Mouse (Mus musculus): ENCODE data around the gene Gprc6a. TPM values are rescaled to one million over a fixed set of nuclear protein-coding genes. Genes with fewer than 3 reads are reported as not detected.

Gene Gprc6a
- not detected for total RNA-seq (2021)

GRCm38 (mm10) chr10:51631411-51632136 is at the start of gene Gprc6a:
TSS of gene Gprc6a (minus strand) at chr10:51631461.
- DNase-seq (ENCODE audit: low spot score): no peak
- intact Hi-C loops (cut with DNase I): no loop called here

GRCm38 (mm10) chr10:51678251-51678639 is 47.0 kb upstream of the Gprc6a start:
- DNase-seq (ENCODE audit: low spot score): no peak
- intact Hi-C loops (cut with DNase I): no loop called here

GRCm38 (mm10) chr10:51677548-51678250 is 46.4 kb upstream of the Gprc6a start, which contains the start of gene Rfx6:
TSS of gene Rfx6 (plus strand) at chr10:51677756.
- intact Hi-C loops (cut with DNase I): no loop called here
- no peak for DNase-seq (ENCODE audit: low spot score)

- no peak for DNase-seq (ENCODE audit: low spot score)
- intact Hi-C loops (cut with DNase I): no loop called here
These were observed 41.0 kb upstream of the Gprc6a start for GRCm38 (mm10) chr10:51672082-51672779.

- intact Hi-C loops (cut with DNase I): no loop called here
- DNase-seq (ENCODE audit: low spot score): no peak
These were observed 40.3 kb upstream of the Gprc6a start for GRCm38 (mm10) chr10:51671583-51671982.

DNA sequence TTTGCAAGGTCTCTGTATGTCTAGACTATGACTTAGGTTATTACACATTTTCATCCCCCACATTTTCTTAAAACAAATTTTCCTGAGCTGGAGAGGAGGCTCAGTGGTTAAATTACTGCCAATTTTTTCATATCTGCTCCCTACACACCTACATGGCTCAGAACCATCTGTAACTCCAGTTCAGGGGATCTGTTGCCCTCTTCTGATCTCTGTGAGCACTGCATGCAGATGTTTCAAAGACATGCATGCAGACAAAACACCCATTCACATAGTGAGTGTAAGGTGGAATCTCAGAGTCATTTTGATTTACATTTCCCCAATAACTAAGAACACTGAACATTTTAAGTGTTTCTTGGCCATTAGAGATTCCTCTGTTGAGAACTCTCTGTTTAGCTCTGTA is 38.1 kb upstream of the Gprc6a start:
- intact Hi-C loops (cut with DNase I): no loop called here
- no peak for DNase-seq (ENCODE audit: low spot score)

GRCm38 (mm10) chr10:51657324-51657723 is 26.1 kb upstream of the Gprc6a start:
- intact Hi-C loops (cut with DNase I): loop anchor here (5.0 to 10.0 kb wide), 2 partner anchors 63 to 105 kb away; partner anchors contain the start of gene Fam162b
- DNase-seq (ENCODE audit: low spot score): no peak

GRCm38 (mm10) chr10:51649506-51650221 is 18.4 kb upstream of the Gprc6a start:
- intact Hi-C loops (cut with DNase I): loop anchor here (10.0 kb wide), 1 partner anchor 55 kb away; the partner anchor contains the start of gene Fam162b
- no peak for DNase-seq (ENCODE audit: low spot score)

DNA sequence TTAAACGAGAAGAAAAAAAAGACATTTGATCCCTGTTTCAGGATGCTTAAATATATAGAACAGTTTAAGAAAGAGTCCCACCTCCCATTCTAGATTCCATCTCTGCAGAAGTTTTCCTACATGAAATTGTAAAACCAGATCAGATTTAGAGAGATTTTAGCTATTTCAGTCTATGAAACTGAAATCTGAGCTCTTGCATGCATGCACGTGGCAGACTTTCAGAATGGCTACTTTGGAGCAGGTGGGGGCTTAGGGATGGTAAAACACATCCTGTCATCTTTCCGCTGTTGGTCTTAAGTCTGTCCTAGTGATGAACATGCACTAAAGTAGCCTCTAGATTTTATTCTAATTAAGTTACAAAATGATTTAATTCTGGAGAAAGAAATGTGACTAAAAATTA is 10.1 kb downstream of the Gprc6a start:
- intact Hi-C loops (cut with DNase I): no loop called here
- no peak for DNase-seq (ENCODE audit: low spot score)

GRCm38 (mm10) chr10:51620126-51620525 is 11.1 kb downstream of the Gprc6a start:
- DNase-seq (ENCODE audit: low spot score): no peak
- intact Hi-C loops (cut with DNase I): no loop called here

DNA sequence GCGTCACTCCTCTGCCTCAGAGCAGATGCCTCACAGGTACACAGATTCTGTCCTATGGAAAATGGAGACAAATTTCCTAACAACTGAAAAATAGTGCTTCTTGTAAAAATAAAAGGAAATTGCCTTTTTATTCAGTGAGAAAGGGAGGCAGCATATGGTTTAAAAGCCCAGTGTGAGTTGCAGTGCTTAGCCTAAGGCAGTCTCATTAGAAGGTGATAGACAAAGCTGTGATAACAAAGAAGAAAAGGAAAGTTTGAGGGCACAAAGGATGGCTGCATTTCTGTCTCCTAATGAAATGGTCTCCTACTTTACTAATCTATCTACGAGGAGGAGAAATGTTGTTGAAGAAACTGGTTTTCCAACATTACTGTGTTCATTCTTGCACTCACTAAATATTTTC is 12.7 kb downstream of the Gprc6a start:
- DNase-seq (ENCODE audit: low spot score): no peak
- intact Hi-C loops (cut with DNase I): no loop called here

DNA sequence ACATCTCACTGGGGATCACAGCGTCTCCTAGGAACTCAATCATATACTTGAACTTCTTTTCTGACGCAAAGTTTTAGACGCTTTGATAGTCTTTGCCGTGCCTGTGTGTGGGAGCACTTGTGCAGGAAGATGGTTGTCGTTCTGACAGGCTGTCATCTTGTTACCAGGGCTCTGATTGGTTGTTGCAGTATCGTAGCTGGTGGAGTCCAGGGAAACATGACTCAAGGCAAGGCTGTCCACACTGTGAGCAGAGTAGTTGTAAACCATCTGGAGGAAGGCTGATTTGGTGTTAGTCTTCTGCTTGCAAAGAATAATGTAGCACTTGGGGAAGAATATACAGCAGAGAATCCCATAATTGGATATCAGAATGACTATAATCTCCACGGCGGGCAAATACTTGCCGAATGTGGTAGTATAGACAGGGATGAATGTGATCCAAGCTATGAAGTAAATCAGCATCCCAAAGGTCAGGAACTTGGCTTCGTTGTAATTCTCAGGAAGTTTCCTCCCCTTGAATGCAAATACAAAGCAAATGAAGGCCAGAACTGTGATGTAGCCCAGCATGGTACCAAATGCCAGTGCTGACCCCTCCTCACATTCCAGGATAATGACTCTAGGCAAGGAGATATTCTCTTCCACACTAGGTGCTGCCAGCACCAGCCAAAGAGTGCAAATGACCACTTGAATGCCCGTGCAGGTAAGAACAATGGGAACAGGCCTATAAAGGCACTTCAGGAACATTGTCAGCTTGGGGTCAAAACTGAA is 16.3 kb downstream of the Gprc6a start:
- no peak for DNase-seq (ENCODE audit: low spot score)
- intact Hi-C loops (cut with DNase I): no loop called here

- no peak for DNase-seq (ENCODE audit: low spot score)
- intact Hi-C loops (cut with DNase I): no loop called here
These were observed 17.8 kb downstream of the Gprc6a start for GRCm38 (mm10) chr10:51613421-51613820.

- intact Hi-C loops (cut with DNase I): no loop called here
- DNase-seq (ENCODE audit: low spot score): no peak
These were observed 19.1 kb downstream of the Gprc6a start for GRCm38 (mm10) chr10:51611969-51612682.

DNA sequence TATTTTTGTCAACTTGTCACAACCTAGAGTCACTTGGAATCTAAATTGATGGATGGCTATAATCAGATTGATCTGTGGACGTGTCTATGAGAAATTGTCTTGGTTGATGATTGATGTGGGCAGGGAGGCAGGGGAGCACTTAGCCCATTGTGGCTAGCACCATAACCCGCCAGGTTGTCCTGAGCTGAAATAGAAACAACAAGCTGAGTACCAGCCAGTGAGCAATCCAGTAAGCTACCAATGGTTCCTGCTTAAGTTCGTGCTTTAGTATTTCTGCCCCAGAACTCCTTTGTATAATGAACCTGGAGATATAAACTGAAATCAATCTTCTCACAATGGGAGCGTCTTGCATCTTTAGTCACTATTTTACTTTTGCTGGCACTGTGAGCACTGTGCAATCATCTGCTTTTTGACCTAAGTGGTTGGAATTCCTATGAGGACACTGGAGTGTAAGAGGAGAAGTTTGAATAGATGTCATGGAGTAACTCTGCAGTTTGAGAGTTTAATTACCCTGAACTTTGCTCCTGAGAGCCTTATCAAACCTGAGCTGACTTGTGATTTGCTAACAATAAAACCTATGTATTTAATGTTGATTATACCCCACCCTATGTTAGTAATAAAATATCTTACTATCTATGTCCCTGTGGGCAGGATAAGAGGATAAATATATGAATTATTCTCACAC is 21.4 kb downstream of the Gprc6a start:
- DNase-seq (ENCODE audit: low spot score): no peak
- intact Hi-C loops (cut with DNase I): no loop called here

DNA sequence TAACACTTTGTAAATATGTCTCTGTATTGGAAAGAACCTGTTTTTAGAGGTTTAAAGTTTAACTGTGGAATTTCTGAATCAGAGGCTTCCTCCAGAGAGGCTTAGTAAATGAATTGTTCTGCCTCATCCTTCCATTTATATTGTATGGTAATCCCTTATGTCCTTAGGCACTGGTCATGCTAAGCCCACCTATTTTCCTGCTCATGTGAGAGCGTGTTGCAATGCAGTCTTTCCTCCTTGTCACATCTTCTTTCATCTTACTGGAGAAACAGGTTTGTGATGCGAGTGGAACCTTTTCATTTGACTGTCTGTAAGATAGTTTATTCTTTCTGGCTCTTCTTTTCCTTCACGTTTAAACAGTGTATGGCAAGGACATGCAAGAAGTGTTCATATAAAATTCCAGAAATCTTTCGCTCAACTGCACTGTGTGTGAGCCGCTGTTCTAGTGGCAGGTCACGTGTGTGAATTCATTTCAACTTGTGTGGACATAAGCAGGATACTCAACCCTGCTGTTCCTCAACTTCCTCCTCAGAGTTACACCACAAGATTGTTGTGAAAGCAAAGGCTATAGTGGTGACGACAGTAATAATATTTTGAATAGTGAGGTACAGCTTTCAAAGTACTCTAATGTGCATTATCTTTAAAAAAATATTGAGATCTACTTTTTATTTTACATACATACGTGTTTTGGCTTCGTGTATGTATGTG is 34.2 kb downstream of the Gprc6a start:
- intact Hi-C loops (cut with DNase I): loop anchor here (10.0 kb wide), 1 partner anchor 58 kb away; no protein-coding TSS in a partner anchor
- no peak for DNase-seq (ENCODE audit: low spot score)
